Mouse (Mus musculus): ENCODE measurements around the gene Cfb.
A peak's percentile ranks its signal among the peaks of the same experiment; 100 is the strongest.
"Not testable (repeated sequence)": the region's sequence is repeated elsewhere in the genome, so short reads cannot be mapped to it uniquely, and the experiment has no call there.

Gene Cfb

DNA sequence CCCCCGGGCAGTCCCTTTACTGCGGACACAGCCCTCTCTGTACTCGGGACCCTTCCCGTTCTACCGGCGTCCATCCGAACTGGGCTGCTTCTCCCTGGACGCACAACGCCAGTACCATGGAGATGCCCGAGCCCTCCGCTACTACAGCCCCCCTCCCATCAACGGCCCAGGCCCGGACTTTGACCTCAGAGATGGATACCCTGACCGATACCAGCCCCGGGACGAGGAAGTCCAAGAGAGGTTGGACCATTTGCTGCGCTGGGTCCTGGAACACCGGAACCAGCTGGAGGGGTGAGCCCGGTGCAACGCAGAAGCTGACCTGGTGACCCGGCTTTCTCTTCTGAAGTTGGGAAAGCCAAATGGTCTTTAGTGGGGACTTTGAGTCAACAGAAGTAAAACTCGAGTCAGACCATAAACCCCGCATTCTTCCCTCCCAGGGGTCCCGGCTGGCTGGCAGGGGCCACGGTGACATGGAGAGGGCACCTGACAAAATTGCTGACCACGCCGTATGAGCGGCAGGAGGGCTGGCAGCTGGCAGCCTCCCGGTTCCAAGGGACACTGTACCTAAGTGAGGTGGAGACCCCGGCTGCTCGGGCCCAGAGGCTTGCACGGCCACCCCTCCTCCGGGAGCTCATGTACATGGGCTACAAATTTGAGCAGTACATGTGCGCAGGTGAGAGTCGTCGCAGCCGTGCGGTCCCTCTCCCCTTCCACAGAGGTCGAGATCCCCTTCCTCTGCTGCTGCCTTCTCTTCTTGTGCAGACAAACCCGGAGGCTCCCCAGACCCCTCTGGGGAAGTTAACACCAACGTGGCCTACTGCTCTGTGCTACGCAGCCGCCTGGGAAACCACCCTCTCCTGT, 24.6 kb downstream of the Cfb start:
- no peak for DNase-seq (ENCODE audit: low spot score)

DNA sequence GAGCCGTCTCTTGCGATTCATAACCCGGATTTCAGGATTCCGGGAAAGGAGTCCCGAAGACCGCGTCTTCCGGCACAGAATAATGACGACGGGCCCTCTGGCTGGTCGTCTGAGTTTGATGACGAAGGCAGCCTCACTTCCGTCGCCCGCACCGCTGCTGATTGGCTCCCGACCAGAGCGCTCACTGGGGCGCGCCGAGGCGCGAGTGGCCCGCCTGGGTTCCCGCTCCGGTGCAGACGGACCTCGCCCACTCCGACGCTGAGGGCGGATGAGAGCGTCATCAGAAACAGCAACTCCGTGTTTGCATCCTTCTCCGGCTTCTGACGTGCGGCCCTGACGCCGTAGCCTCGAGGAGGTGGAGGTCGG, 25.5 kb downstream of the Cfb start, which contains the start of the genes Stk19 and Dxo:
TSS of gene Stk19 (minus strand) at position 90 of the 366 bp plus-strand sequence.
TSS of gene Dxo (plus strand) at position 164 of the 366 bp plus-strand sequence.
- peak; percentile 88 for DNase-seq (ENCODE audit: low spot score)

DNA sequence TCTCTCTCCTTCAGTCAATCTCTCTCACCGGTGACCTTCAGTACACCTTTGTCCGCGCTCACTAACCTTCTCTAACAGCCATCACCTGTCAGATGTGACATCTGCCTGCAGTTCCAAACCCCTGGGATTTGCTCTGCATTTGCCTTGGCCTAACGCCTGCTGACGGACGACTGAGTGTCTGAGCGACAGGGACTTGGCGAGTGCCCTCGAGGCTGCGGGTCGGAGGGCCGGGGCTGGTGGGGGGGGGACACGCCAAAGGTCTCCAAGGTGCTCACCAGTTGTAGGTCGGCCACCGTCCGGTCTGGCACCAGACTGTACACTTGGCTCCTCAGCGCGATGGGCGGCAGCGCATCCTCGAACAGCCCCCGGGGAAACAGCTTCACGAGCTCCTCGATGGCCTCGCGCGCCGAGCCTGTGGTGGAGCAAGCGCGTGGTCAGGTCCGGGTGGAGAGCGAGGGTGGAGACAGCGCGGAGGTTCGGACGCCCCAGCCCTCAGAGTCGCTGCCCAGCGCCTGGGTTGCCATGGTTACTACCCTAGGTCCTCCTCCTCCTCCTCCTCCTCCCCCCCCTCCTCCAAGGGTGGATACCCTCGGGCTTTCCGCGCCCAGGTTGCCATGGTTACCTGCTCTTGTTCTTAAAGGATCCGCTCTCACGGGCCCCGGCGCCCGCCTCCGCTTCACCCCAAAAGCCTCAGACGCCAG, 26.0 kb downstream of the Cfb start:
- no peak for DNase-seq (ENCODE audit: low spot score)

DNA sequence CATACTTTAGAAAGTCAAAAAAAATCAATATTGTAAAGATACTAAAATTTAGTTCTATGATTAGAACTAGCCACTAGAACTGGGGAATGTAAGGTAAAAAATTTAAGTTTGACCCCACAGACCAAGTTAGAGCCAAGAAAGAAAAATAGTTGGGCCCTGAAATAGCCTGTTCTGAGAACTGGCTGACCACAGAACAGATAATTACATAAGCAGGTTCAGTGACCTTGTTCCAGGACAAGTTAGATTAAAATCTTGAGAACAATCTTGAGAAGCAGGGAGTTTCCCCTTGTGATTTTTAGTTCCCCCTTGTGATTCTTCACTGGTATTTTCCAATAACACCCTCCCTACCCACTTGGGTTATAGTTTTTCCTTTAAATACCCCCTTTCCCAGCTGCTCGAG, 31.5 kb downstream of the Cfb start:
- DNase-seq (ENCODE audit: low spot score), result not testable (repeated sequence)

DNA sequence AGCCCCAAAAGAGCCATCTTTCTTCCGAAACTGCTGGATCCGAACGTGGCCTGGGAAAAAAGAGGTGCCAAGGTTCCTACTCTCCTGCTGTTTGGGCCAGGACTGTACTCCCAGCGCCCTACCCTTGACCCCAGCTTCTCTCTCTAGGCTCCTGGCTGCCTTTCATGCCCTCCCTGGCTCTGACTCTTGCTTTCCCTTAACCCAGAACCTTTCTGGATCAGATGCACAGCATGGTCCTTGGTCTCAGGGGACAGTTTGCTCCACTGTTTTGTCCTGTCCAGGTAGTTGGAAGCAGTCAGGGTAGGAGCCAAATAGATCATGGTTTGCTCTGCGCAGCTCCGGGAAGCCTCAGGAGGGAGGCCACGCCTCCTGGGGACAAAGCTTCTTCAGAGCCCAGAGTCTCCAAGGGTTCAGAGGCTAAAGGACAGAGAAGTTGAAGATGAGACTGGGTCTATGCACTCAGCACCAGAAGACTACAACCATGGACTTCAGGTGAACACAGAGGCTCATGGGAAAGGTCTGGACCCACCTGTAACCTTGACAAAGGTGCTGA, 47.4 kb downstream of the Cfb start:
- no peak for DNase-seq (ENCODE audit: low spot score)

DNA sequence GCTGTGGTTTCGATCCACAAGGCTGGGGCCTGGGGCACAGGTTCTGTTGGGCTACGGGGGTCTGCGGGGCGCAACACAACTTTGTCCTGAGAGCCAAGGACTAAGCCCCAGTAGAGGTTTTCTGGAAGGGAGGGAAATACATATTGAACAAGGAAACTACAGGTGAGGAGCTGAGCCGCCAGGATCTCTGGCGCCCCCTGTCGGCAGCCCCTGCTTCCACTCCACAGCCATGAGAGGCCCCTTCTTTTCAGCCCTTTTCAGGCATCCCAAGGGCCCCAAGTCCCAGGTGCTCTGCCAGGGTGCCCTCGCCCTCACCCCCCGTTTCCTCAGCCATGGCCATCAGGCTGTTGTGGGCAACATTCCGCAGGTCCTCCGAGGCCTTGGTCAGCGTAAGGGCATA, 48.6 kb downstream of the Cfb start:
- DNase-seq (ENCODE audit: low spot score), result not testable (repeated sequence)

DNA sequence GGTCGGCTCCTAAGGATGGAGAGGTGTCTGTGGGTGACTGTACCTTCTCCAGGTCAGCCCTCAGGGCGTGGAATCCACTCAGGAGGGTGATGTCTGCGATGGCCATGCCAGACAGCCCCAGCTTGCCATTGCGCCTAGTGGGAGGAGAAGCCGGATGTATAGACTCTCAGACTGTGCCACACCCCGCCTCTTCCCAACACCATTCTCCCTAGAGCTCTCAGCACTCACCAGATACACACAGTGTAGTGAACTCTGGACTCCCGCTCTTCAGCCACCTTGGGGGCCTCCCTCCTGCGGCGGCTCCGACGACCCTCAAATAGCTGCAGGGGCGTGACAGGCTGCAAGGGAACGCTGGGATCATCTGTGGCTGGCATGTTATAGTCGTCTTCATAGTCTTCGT, 51.0 kb downstream of the Cfb start:
- DNase-seq (ENCODE audit: low spot score), result no peak

DNA sequence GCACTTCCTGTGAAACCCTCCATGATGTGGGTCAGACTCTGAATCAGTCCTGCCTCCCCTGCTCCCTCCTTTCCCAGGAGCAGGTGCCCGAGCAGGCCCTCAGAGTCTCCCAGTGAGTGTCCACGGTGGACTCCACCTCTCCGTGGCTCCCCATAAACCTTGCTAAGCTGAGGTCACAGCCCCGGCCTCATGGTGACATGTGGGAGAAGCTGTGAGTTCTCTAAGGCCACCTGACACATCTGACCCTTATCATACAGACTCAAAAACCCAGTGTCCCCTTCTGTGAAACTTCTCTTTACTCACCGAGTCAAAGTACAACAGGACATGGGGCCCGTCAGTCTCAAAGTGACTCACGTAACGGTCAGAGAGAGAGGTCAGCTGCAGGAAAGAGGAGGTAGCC, 51.5 kb downstream of the Cfb start:
- not testable (repeated sequence) for DNase-seq (ENCODE audit: low spot score)

DNA sequence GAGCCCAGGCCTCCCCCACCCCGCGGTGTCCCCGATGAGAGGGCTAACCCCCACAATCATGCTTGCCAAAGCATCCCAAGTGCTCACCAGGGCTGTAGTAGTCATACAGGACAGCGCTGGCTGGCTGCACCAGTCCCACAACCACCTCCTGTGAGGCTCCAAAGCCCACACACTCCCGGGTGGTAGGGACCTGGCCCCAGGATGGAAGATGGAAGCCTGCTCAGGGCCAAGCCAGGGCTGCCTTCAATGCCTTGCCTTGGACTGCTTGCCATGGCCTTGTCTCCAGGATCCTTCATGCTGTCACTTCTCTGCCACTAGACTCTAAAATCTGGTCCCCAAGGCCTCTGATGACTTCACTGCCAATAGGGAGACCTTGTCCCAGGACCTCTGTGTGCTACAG, 51.9 kb downstream of the Cfb start:
- not testable (repeated sequence) for DNase-seq (ENCODE audit: low spot score)

DNA sequence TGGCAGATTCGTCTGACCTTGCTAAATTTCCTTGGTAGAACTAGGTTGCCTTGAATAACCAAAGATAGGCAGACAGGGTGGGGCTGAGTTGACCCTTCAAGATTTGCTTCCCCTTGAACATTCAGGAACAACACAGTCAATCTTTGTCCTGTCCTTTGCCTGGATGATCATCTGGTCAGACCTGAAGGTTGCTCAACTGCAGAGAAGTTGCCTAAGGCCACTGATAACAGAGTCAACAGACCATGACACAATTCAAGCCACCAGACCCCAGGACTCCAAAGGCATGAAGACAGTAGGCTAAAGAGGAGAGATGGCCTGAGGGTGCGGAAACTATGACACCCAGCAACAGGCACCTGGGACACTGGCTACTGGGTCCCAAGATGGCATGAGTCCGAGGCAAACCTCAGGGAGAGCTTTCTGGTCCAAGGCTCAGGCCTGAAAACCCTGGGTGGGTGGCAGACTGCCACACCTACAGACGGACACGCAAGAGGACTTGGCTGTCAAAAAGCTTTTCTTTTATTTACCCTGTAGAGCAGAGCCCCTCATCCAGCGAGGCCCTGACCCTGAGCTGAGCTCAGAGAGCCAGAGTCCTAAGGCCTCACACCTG, 53.6 kb downstream of the Cfb start:
- no peak for DNase-seq (ENCODE audit: low spot score)

DNA sequence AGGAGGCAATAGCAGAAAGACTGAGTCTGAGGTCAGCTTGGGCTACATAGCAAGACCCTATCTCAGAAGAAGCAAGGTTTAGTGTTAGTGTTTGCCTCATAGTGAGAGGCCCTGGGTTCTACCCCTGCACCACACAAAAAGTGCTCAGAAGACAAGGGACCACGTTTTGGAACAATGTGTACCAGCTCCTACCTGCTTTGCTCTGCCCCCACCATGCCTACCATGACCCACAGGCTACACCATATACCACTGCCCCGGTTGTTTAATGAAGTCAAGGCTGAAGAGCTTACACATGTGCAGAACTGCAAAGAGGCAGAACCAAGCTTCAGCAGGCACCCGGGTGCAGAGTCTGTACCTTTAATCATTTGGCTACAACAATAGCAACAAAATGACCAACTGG, 55.1 kb downstream of the Cfb start:
- no peak for DNase-seq (ENCODE audit: low spot score)

Measured in ovary, postnatal 10 days (tissue).